Mouse (Mus musculus): ENCODE data around the gene Rbpj. TPM values are rescaled to one million over a fixed set of nuclear protein-coding genes. Genes with fewer than 3 reads are reported as not detected.

Gene Rbpj
- 10 to 100 TPM; 40.3 to 40.5 TPM for polyA plus RNA-seq (2017; shearing (Covaris generic))

DNA sequence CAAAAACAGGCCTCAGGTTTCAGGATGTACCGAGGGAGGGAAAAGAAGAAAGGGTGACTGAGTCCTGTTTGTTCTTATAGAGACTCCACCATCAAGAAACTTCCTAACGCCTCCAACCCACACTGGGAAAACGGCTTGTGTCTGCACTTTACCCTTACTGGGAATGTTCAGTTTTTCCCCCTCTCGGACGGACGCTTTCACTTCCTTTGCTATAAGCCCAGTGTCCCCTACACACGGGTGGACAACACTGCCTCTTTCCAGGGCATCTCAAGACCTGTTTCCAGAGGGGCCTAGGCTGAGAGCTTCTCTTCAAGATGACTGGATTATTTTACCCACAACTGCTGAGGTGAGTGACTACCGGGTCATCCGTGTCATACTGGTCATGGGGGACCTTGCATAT is at the start of gene Rbpj:
TSS of gene Rbpj (plus strand) at position 270 of the 400 bp plus-strand sequence.
- no peak for ATAC-seq

- ATAC-seq, result peak; percentile 53
Measured at GRCm38 (mm10) chr5:53420777-53421176, 45.2 kb upstream of the Rbpj start.

- peak; percentile 76 for ATAC-seq
Measured at GRCm38 (mm10) chr5:53421291-53421690, 44.7 kb upstream of the Rbpj start.

- ATAC-seq, result no peak
Measured at GRCm38 (mm10) chr5:53427411-53427810, 38.5 kb upstream of the Rbpj start.

- peak; percentile 92 for ATAC-seq
Measured at GRCm38 (mm10) chr5:53429683-53430477, 36.1 kb upstream of the Rbpj start.

DNA sequence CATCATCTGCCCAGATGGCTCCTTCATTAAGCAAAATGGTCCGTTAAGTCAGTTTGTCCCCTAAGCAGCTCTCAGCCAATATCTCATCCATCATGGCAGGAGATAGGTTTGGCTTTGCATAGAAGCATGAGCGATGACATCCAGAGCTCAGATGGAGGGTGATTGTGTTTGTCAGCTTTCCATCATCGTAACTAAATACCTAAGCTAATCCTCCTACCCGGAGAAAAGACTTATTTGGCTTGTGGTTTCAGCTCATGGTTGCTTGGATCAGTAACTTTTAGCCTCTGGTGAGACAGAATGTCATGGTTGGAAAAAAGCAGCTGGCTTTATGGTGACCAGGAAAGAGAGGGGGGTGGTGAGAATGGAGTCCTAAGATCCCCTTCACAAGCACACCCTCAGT is 33.5 kb upstream of the Rbpj start:
- ATAC-seq, result no peak

DNA sequence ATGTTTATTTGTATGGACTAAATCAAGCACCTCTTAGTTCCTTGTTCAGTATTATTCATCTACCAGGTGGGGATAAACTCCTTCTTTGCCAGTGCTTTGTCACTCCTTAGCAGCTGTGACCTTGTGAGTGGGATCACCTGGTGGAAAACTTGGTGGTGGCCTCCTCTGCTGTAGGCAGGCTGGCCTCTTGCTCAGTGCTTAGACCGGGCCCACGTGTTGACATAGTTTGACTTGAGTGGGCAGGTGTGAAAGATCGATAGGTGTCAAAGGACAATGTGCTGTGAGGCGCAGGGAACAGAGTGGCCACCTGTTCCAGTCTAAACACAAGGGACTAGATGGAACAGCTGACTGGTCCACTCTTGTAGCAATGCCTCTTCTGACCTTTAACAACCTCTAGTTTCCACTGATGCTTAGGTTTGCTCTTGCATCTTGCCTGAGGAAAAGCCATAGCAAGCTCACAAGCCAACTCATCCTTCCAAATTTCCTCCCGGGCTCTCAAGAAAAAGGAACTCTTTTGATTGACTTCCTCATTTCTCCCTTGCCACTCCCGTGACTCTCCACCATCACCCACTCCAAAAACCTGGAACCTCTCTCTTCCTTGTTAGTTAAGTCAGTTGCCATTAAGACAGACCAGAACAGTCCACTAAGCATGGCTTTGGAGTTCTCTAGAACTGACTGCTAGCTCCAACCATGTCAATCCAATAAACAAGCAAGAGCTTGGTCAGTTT is 28.9 kb upstream of the Rbpj start:
- no peak for ATAC-seq

GRCm38 (mm10) chr5:53437767-53438166 is 28.2 kb upstream of the Rbpj start:
- ATAC-seq, result no peak

GRCm38 (mm10) chr5:53438268-53438667 is 27.7 kb upstream of the Rbpj start:
- ATAC-seq, result no peak

DNA sequence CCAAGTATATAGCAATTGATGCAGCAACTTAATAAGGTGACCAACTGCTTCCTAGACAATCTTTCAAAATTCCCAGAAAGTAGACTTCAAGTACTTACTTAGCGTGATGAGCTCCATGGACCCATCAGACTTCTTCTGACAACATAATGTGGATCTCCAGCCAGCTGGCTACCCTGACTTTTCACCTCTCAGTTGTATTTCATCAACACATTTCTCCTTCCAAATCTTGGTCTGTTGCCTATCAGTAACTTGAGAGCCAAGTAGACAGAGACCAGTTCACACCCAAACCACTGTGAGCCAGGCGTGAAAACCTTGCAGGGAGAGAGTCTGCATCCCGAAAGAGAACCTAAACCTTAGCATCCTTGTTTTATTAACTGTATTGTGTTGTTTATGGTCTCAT is 26.3 kb upstream of the Rbpj start:
- no peak for ATAC-seq

GRCm38 (mm10) chr5:53444030-53444429 is 21.9 kb upstream of the Rbpj start:
- ATAC-seq, result no peak

DNA sequence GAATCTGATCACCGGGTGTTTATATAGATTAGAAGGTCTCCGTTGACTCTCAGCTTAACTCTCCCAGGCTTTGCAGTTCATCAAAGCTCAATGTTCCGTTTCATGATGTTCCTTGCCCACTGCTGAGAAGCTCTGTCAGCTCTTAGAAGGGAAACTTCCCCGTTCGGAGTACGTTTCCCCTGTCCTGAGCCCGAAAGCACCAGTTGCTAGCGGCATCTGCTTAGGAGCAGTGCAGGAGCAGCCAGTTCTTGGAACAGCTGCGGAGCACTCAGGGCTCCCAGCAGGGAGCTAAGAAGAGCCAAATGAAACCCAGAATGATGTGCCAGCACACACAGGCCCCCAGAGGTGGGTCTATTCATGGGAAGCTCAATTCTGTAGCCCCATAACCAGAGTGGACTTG is 15.0 kb upstream of the Rbpj start:
- no peak for ATAC-seq

DNA sequence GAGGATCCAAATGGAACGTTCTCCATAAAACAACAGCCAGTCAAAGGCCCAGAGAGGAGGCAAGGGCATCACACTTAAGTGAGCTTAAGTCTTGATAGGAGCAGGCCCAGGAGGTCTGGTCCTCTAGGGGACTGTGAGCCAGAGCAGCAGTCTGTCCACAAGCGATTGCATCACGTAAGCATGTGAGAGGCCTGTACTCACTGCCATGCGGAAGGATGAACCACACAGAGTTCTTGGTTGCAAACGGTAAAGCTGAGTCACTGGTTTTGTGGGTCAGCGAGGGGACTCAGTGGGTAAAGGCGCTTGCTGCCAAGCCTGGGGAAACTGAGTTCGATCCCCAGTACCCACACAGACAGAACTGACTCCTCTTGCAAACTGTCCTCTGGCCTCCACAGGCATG is 14.1 kb upstream of the Rbpj start:
- ATAC-seq, result no peak

- ATAC-seq, result no peak
Measured at GRCm38 (mm10) chr5:53452920-53453319, 13.0 kb upstream of the Rbpj start.

DNA sequence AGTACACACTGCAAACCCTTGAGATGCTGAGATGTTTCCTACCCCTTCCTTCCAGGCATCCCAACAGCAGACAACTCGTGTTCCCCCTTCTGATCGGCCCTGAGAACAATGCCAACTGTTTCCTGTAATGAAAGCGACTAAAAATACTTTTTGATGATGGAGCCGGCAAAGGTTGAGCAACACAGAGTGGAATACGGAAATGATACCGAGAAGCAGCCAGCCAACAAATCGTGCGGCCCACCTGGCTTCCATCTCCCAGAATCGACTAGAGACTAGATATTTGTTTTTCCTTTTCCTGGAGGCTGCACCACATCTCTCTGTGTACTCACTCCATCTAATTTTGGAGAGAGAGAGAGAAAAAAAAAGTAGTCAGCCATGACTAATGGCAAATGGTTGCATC is 11.2 kb upstream of the Rbpj start:
- ATAC-seq, result no peak

GRCm38 (mm10) chr5:53455459-53455858 is 10.5 kb upstream of the Rbpj start:
- no peak for ATAC-seq

- no peak for ATAC-seq
Measured at GRCm38 (mm10) chr5:53460196-53460595, 5.8 kb upstream of the Rbpj start.

DNA sequence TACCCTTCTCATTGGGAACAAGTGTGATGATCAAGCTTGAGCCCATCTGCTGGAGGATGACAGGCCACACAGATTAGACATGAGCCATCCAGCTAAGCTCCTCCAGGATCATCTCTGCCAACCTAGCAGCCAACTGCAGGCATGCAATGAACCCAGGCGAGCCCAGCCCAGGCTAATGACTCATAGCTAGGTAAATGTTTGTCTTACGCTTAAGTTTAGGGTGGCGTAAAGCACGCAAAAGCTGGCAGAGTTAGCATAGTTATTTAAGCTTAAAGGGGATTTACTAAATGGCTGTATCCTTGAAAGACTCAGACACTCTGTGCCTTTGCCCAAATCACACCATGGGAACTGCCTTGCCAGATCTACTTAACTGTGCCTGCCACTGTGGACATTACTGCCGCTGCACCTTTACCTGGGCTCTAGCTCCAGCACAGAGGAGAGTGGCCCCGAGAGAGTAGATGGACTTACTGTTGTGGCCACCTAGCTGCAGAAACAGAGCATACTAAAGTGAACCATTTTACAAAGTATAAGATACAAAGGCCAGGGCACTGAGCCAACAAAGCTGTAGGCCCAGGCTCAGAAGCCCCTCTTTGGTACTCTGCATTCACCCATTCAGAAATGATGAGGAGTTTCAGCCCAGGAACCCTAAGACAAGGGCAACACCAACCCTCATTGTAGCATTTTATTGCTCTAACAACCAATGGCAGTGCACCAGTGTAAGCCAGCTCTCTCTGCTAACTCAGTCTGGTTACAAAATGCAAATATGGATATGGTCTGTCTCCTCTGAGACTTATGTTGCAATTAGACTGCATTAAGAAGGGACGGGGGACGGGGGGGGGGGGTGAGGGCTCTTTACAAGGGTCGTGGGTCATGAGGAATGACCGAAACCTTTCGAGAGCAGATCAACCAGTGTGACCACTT is 2.6 kb upstream of the Rbpj start:
- ATAC-seq, result no peak

DNA sequence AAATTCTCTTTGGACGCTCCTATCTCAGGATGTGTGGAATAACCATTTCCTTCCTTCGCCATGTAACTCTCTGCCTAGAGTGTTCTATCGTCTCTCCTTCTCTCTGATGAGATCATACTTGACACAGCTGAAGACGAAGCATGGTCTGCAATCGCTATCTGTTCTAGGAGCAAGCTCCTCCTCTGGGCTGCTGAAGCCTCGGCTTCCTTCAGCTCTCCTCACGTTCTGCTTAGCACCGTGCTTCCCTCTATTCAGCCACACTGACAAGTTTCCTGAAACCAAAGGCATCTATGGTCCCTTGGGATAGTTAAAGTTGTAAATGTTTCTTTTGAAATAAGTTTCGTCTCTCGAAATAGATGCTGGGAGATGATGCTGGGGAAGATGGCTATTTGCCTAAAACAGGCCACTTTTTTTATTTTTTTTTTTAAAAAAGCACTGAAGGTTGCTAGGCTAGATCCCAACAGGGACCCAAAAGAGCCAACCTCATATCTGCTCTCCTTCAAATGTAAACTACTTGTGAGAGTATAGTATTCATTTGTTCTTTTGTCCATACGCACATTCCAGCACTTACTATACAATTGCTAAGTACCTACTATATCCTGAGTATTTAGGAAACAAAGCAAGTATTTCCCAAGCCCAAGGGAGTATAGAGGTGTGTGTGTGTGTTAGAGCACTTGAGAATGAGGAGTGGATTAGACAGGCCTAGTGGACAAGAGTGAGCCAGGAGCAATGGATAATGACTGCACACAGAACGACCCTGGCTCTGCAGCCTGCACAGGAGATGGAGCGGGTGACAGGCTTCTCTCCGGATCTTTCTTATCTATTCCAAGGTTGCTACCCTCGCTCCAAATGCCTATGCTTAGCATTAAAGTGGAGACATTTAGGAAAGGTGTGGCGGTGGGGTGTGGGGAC is 726 bp downstream of the Rbpj start:
- no peak for ATAC-seq

DNA sequence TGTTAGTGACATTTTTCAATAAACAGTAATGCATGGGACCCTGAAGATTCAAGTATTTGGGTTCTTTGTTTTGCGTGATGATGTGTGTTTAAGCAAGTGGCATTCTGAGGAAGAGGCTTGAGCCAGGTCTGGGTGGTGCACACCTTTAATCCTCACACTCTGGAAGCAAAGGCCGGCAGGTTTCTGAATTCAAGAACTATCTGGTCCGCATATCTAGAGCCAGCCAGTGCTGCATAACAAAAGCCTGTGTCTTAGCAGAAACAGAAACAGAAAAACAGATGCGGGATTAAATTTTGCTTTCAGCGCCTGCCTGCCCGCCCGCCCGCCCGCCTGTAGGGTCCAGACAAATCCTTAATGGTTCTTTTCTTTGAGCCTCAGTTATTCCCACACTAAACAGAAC is 1.6 kb downstream of the Rbpj start:
- ATAC-seq, result no peak

GRCm38 (mm10) chr5:53468366-53468765 is 2.4 kb downstream of the Rbpj start:
- ATAC-seq, result no peak
